Mouse (Mus musculus): Measurements from ENCODE around the gene Ano8. TPM values are rescaled to one million over a fixed set of nuclear protein-coding genes. Genes with fewer than 3 reads are reported as not detected.
"Not testable (repeated sequence)": the region's sequence is repeated elsewhere in the genome, so short reads cannot be mapped to it uniquely, and the experiment has no call there.

Gene Ano8
- polyA plus RNA-seq (2015; fragmentation: Nextera tagmentation; extraction: Ambion mirVana) = 1.6 and 1.9 TPM in 2 replicates

DNA sequence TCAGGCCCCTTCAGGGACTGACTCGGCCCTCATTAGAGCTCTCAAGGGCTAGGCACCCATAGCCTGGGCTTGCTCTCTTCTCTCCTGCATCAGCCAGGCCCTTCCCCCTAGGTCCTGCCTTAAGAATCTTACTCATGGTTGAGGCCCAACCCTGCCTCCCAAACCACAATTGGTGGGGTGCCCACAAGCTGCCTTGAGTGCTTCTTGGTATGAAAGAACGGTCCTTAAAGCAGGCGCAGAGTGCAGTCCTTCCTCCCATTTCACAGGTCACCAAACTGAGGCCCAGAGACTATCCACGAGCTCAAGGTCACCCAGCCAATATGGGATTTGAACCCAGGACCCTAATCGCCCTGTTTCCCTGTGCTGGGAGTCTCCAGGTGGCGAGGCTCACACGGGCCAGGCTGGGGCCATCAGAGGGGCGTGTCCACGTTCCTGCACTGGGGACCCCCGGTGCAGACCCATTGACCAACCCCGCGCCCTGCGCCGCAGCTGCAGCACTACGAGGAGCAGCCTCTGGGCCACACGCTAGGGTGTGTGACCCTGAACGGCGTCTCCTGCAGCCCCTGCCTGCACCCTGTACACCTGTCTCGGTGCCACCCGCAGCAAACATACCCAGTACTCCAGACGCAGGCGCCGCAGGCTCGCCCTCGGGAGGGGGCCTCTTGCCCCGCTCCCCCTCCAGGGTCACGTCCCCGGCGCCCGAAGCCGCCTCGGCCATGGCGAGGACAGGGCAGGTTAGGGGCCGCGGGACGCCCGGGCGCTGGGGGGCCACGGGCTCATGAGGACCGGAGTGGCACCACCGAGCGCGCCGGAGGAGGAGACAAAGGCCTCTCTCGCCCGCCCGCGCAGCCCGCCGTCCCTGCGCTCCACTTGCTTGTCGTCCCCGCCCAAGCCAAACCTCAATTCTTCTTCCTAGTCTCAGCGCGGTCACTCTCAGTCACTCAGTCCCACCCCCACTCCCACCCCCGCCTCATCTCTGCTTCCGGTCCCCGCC, at the start of gene Ano8:
Gene Ano8, minus strand, starts transcription at position 822 of the 994 bp plus-strand sequence.
- peak; percentile 63 for ATAC-seq (ENCODE audit: borderline replicate concordance, extremely low read depth, low FRiP score, low TSS enrichment)
- Histone ChIP-seq H3K4me2 (peak within 1 kb of the TSS; percentile 95), H3K27me3 (no peaks in the 10 kb centered on the region), H3K36me3 (peaks cover 11% of the 10 kb centered on the region; the same call in 1 of the 2 replicates), H3K4me3 (peak within 1 kb of the TSS; percentile 88), H3K9ac (peak within 1 kb of the TSS; percentile 86), H3K4me1 (peaks cover 34% of the 10 kb centered on the region), H3K9me3 (no peaks in the 10 kb centered on the region), H3K27ac (peak within 1 kb of the TSS; percentile 89)
- 5% methylated on average over 46 of the region's 58 CpGs for WGBS

DNA sequence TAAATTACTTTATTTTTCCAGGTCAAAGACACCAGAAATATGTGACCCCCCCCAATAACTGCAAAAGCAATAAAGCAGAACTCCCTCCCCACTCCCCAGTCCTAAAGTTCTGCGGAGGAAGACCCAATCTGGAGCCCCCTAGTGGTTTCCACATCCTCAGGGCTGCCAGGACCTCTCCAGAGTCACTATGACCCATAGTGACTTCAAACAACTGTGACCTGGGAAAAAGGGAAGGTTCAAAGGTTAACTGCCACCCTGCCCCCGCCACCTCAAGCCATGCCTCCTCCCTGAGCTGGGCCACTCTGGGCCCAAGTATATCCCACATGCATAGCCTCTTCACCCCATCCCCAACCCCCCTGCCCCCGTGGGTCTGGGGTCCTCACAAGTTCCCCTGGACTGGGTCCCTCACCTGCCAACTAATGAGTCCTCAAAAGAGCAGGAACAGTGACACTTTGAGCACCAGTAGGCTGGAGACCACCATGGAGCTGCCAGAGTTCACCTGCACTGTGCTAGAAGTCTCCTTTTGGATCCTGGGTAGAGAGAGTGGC, 48.6 kb upstream of the Ano8 start:
- Histone ChIP-seq H3K9me3 (no peaks in the 10 kb centered on the region), H3K27ac (no peak overlapping the region), H3K36me3 (no peaks in the 10 kb centered on the region), H3K4me1 (peaks cover 14% of the 10 kb centered on the region), H3K27me3 (no peaks in the 10 kb centered on the region), H3K4me2 (no peak overlapping the region), H3K9ac (no peak overlapping the region), H3K4me3 (no peak overlapping the region)
- no peak for ATAC-seq (ENCODE audit: borderline replicate concordance, extremely low read depth, low FRiP score, low TSS enrichment)
- 27% methylated on average over 3 of the region's 3 CpGs for WGBS

DNA sequence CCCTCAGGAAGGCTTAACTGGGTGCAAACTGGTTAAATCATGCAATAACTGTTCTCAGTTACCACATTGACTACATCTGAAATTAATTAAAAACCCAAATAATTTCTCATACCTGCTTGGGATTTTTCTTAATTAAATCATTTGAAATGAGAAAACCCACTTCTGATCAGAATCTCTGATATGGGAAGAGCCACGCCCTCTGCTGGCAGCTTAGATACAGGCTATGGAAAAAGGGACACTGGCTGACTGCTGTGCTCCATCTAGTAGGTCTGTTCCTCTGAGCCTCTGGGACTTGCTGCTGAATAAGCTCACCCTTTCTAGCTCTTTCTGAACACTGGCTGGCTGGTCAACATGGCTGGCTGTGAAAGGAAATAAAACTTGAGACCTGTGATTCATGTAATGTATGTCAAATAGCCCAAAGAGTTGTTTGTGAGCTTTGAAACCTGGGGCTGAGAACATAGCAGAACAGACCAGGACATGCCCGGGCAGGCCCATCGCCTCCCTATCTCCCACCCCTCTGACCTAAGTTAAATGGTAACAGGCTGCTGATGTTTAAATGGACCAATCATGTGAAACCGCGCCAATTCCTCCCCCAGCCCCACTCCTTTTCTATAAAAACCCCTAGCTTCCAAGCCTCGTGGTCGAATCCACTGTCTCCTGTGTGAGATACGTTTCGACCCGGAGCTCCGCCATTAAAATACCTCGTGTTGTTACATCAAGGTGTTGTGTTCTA, 45.1 kb upstream of the Ano8 start:
- ATAC-seq (ENCODE audit: borderline replicate concordance, extremely low read depth, low FRiP score, low TSS enrichment); H3K9me3 ChIP-seq; H3K27me3 ChIP-seq; H3K4me2 ChIP-seq; H3K4me3 ChIP-seq; H3K9ac ChIP-seq; H3K27ac ChIP-seq; H3K36me3 ChIP-seq: not testable (repeated sequence)
- 55% methylated on average over 6 of the region's 12 CpGs for WGBS
- peaks cover 19% of the 10 kb centered on the region for H3K4me1 ChIP-seq

DNA sequence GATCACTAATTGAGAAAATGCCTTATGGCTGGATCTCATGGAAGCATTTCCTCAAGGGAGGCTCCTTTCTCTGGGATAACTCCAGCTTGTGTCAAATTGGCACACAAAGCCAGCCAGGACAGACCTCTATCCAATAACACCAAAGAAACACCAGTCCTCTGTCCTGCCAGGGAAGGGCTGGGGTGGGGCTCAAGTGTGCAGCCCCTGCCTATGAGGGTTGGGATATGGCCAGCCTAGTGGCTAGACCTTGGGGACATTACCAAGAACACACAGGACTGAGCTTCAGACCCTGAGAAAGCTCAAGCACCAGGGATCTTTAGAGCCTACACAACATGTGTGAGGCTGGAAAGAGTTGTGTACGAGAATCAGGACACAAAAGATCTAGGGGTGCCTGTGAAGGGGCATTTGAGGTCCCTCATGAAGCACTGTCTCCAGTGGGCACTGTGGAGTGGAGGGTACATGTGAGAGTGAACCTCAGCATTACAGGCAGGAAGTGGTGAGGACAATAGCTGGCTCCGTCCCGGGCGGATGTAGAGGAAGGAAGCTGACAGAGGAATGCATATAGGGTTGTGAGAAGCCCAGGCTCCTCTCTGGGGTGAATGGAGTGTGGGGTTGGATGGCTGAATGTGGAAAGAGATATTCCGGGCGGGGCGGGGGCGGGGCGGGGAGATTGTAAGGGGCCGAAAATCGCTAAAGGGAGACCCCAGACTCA, 42.8 kb upstream of the Ano8 start:
- peak; percentile 73; the same call in 1 of the 2 replicates for ATAC-seq (ENCODE audit: borderline replicate concordance, extremely low read depth, low FRiP score, low TSS enrichment)
- Histone ChIP-seq H3K4me3 (no peak overlapping the region), H3K4me2 (no peak overlapping the region), H3K27ac (peak overlapping the region; percentile 91), H3K4me1 (peaks cover 28% of the 10 kb centered on the region), H3K36me3 (no peaks in the 10 kb centered on the region), H3K9ac (no peak overlapping the region), H3K9me3 (no peaks in the 10 kb centered on the region), H3K27me3 (peaks cover 12% of the 10 kb centered on the region)
- WGBS = 61% methylated on average over 11 of the region's 11 CpGs

DNA sequence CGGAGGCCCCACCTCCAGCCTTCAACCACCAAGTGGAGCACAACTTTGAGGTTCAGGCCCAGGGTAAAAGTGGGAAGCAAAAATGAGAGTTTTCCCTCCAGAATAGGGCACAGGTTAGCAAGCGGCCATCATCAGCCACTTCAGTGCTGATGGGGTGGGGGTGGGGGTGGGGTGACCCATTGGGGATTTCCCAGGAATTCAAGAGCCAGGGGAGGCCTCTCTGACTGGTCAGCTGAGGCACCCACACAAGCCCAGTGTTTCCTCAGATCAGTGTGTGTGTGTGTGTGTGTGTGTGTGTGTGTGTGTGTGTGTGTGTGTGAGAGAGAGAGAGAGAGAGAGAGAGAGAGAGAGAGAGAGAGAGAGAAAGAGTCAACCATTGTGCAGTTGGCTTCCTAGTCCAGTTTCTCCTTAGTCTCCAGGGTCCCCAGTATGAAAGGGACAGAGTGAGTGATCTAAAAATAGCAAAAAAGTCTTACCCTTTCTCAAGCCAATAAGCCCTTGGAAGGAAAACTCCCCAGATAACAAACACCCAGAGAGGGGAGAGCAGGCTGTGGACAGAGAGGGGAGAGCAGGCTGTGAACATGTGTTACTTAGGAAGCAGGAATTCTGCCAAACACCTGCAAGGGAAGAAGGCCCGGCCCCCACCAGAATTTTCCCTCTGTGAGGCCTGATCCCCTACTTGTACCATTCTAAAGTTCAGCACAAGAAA, 41.6 kb upstream of the Ano8 start:
- H3K27me3 ChIP-seq = peaks cover 12% of the 10 kb centered on the region
- WGBS = 39% methylated on average over 3 of the region's 3 CpGs
- no peaks in the 10 kb centered on the region for H3K36me3 ChIP-seq
- H3K4me2 ChIP-seq = no peak overlapping the region
- no peak overlapping the region for H3K4me3 ChIP-seq
- H3K27ac ChIP-seq = peak overlapping the region; percentile 79
- peaks cover 28% of the 10 kb centered on the region for H3K4me1 ChIP-seq
- no peak for ATAC-seq (ENCODE audit: borderline replicate concordance, extremely low read depth, low FRiP score, low TSS enrichment)
- H3K9ac ChIP-seq = no peak overlapping the region
- no peaks in the 10 kb centered on the region for H3K9me3 ChIP-seq

DNA sequence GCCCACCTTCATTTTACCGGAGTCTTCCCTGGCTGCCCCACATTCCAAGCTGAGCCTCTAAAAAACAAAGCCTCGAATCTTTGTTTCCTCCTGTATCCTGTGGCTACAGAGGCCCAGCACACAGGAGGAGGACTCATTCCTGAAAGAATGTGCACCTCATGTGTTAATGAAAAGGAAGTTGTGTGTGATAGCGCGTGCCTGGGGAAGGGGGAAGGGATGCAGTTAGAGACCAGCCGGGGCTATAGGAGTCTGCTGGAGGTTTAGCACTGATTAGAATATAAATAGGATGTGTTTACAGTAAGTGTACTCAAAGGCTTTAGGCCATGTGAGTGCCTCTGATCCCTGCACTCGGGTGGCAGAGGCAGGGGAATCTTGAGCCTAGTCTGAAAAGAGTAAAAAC, 40.5 kb upstream of the Ano8 start:
- H3K9me3 ChIP-seq = no peaks in the 10 kb centered on the region
- H3K4me2 ChIP-seq = no peak overlapping the region
- H3K27ac ChIP-seq = peak overlapping the region; percentile 79
- H3K36me3 ChIP-seq = no peaks in the 10 kb centered on the region
- H3K4me1 ChIP-seq = peaks cover 34% of the 10 kb centered on the region
- H3K4me3 ChIP-seq = no peak overlapping the region
- peaks cover 12% of the 10 kb centered on the region for H3K27me3 ChIP-seq
- H3K9ac ChIP-seq = no peak overlapping the region
- ATAC-seq (ENCODE audit: borderline replicate concordance, extremely low read depth, low FRiP score, low TSS enrichment) = peak; percentile 20; the same call in 1 of the 2 replicates
- 21% methylated on average over 6 of the region's 6 CpGs for WGBS

DNA sequence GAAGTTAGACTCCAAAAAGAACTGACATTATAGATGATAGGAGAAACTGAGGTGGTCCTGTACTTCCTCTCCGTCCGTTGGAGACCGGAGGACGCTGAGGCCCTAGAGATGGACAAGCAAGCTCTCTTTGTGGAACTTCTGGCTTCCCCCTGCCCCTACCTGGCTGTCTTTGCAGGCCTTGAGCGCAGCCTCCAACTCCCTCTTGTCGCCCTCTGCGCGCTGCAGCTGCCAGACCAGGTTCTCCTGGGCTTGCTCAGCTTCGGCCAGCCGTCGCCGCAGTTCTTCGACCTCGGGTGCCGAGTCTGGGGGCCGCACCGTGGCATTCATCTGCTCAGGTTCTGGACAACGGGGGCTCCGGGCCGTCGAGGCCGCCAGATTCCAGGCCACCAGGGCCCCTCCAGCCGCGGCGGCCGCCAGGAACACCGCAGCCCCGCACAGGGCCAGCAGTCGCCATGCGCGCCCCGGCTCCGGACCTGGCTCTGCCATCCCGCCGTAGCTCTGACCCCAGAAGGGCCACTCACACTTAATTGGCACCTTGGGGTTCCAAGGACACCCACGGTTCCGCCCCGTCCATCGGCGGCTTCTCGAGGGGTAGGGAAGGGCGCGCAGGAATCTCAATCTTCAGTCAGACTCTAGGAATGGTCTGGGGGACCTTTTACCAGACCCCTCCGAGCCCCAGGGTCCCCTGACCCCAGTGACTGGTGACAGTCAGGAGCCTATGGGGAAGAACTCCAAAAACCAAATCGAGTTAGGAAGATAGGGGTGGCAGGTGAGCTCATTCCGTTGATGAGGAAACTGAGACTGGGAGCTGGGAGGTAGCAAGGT, 39.7 kb upstream of the Ano8 start, which contains the start of gene Ccdc194:
Gene Ccdc194, minus strand, starts transcription at position 486 of the 825 bp plus-strand sequence.
- H3K9ac ChIP-seq = 0 out of 2 replicates have a peak within 1 kb of the TSS, but pooled peaks have one; percentile 7
- peak within 1 kb of the TSS; percentile 79 for H3K27ac ChIP-seq
- no peaks in the 10 kb centered on the region for H3K36me3 ChIP-seq
- peak within 1 kb of the TSS; percentile 35 for H3K4me2 ChIP-seq
- ATAC-seq (ENCODE audit: borderline replicate concordance, extremely low read depth, low FRiP score, low TSS enrichment) = no peak
- H3K4me3 ChIP-seq = peak within 1 kb of the TSS; percentile 17; the same call in 1 of the 2 replicates
- H3K27me3 ChIP-seq = peaks cover 12% of the 10 kb centered on the region
- H3K9me3 ChIP-seq = no peaks in the 10 kb centered on the region
- H3K4me1 ChIP-seq = peaks cover 35% of the 10 kb centered on the region
- 16% methylated on average over 46 of the region's 46 CpGs for WGBS

DNA sequence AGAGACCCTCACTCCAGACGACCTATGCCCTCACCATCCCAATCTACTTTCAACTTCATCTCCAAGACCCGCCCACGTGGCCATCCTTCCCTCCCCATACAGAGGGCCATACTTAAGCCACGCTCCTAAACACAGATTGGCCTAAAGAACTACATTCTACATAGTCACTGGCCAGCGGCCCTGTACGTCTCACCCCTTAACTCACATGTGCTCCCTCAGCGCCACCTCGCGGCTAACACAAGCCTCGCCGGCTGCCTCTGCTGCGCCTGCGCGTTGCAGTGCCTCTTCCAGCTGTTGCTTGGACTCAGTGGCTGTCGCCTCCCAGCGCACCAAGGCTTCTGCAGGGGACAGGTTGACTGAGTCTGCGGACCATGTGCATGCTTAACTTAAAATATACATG, 35.9 kb upstream of the Ano8 start:
- Histone ChIP-seq H3K9ac (no peak overlapping the region), H3K36me3 (no peaks in the 10 kb centered on the region), H3K4me3 (no peak overlapping the region), H3K4me2 (peak overlapping the region; percentile 33; the same call in 1 of the 2 replicates), H3K4me1 (peaks cover 39% of the 10 kb centered on the region), H3K27me3 (peaks cover 12% of the 10 kb centered on the region), H3K27ac (no peak overlapping the region), H3K9me3 (no peaks in the 10 kb centered on the region)
- 3% methylated on average over 17 of the region's 17 CpGs for WGBS
- peak; percentile 83 for ATAC-seq (ENCODE audit: borderline replicate concordance, extremely low read depth, low FRiP score, low TSS enrichment)

DNA sequence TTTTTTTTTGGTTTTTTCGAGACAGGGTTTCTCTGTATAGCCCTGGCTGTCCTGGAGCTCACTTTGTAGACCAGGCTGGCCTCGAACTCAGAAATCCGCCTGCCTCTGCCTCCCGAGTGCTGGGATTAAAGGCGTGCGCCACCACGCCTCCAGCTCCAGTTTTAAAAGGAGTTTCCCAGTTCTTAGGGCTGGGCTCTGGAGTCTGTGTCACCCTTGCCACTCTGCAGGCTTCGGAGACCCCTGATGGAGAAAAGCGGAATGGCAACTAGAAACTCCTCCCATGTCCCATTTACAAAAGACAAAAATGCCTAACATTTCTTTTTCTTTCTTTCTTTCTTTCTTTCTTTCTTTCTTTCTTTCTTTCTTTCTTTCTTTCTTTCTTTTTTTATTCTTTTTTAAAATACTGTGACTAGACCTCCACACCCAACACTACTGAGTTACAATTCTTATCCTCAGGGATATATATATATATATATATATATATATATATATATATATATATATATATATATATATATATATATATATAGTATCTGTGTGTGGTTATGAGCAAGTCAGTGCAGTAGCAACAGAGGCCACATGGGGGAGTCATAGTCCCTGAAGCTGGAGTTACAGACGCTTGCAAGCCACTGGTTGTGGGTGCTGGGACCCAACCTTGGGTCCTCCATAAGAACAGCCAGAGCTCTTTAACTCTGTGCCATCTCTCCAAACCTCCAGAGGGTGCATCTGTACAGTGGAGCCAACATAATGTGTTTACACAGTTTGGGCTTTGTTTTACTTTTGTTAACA, 33.5 kb upstream of the Ano8 start:
- H3K9ac ChIP-seq; H3K4me3 ChIP-seq; H3K36me3 ChIP-seq; H3K4me2 ChIP-seq; H3K27me3 ChIP-seq; H3K27ac ChIP-seq; ATAC-seq (ENCODE audit: borderline replicate concordance, extremely low read depth, low FRiP score, low TSS enrichment); H3K9me3 ChIP-seq: not testable (repeated sequence)
- WGBS = 37% methylated on average over 9 of the region's 10 CpGs
- H3K4me1 ChIP-seq = peaks cover 24% of the 10 kb centered on the region

Measured in lung, embryonic 15.5 days (tissue).